Mouse (Mus musculus) heart, embryonic 13.5 days (tissue): ENCODE measurements at regions not wholly inside any gene's neighbourhood (a gene's known extent, or its start where the extent isn't known, plus 50 kb on each side); places are given as distances from the start of the nearest gene placed in this dataset.
A peak's percentile ranks its signal among the peaks of the same experiment; 100 is the strongest.
"Not testable (repeated sequence)": the region's sequence is repeated elsewhere in the genome, so short reads cannot be mapped to it uniquely, and the experiment has no call there.

ENCODE experiments used
- ATAC-seq: fragments of 200-750 bp; cut with Nextera tagmentation; 2 replicates; pipeline ENCODE4 v1.8.0; 2017; ENCODE audit warnings: moderate TSS enrichment; ENCODE audit not compliant: insufficient number of reproducible peaks, low FRiP score, low TSS enrichment; ENCODE audit errors: extremely low read depth
- H3K27ac ChIP-seq: fragments of 300-500 bp; sonication (generic); replicated peaks from 2 replicates; pipeline ENCODE4 v1.5.1; 2015; ENCODE audit warnings: moderate library complexity, mild to moderate bottlenecking, inconsistent platforms
- H3K27me3 ChIP-seq: fragments of 300-500 bp; sonication (generic); replicated peaks from 2 replicates; pipeline ENCODE4 v1.6.1; 2015; ENCODE audit warnings: mild to moderate bottlenecking, inconsistent platforms
- H3K36me3 ChIP-seq: fragments of 300-500 bp; sonication (generic); 2 replicates; pipeline ENCODE4 v1.6.1; 2015; ENCODE audit warnings: mild to moderate bottlenecking, inconsistent platforms
- H3K4me1 ChIP-seq: fragments of 300-500 bp; sonication (generic); 2 replicates; pipeline ENCODE4 v1.6.1; 2015; ENCODE audit warnings: inconsistent platforms
- H3K4me2 ChIP-seq: fragments of 300-500 bp; sonication (generic); 2 replicates; pipeline ENCODE4 v1.6.1; 2015; ENCODE audit warnings: inconsistent platforms, mild to moderate bottlenecking, moderate library complexity
- H3K4me3 ChIP-seq: fragments of 300-500 bp; sonication (generic); 2 replicates; pipeline ENCODE4 v1.5.1; 2015; ENCODE audit warnings: moderate library complexity, mild to moderate bottlenecking, inconsistent platforms
- H3K9ac ChIP-seq: fragments of 300-500 bp; sonication (generic); 2 replicates; pipeline ENCODE4 v1.6.1; 2015; ENCODE audit warnings: inconsistent platforms, mild to moderate bottlenecking, moderate library complexity
- H3K9me3 ChIP-seq: fragments of 300-500 bp; sonication (generic); 2 replicates; pipeline ENCODE4 v1.6.1; 2016; ENCODE audit warnings: inconsistent platforms
- WGBS: fragments of 180-500 bp; shearing (Covaris S2); methylation state at CpG from one replicate; pipeline ENCODE4 v1.1.7; 2015; ENCODE audit warnings: mixed read lengths; 5-methylcytosine and 5-hydroxymethylcytosine counted together

GRCm38 (mm10) chr2:53474455-53474854 lies 282.9 kb downstream of the Arl6ip6 start:
- no peaks in the 10 kb centered on the region for H3K36me3 ChIP-seq
- H3K9ac ChIP-seq: no peak overlapping the region
- no peak overlapping the region for H3K4me3 ChIP-seq
- no peaks in the 10 kb centered on the region for H3K27me3 ChIP-seq
- ATAC-seq: no peak
- H3K4me1 ChIP-seq: no peaks in the 10 kb centered on the region
- H3K27ac ChIP-seq: no peak overlapping the region
- no peaks in the 10 kb centered on the region for H3K9me3 ChIP-seq
- 70% methylated on average over 4 of the region's 4 CpGs for WGBS
- H3K4me2 ChIP-seq: no peak overlapping the region

GRCm38 (mm10) chr2:53479051-53479450 lies 287.5 kb downstream of the Arl6ip6 start:
- H3K9me3 ChIP-seq, H3K27ac ChIP-seq, H3K4me3 ChIP-seq, H3K36me3 ChIP-seq, H3K4me1 ChIP-seq, H3K4me2 ChIP-seq, ATAC-seq, H3K9ac ChIP-seq, H3K27me3 ChIP-seq: not testable (repeated sequence)
- WGBS: 58% methylated on average over 4 of the region's 4 CpGs

GRCm38 (mm10) chr2:53488301-53488700 lies 296.8 kb downstream of the Arl6ip6 start:
- Histone ChIP-seq H3K9me3 (no peaks in the 10 kb centered on the region), H3K27me3 (no peaks in the 10 kb centered on the region), H3K4me1 (no peaks in the 10 kb centered on the region), H3K27ac (no peak overlapping the region), H3K4me2 (no peak overlapping the region), H3K9ac (no peak overlapping the region), H3K36me3 (no peaks in the 10 kb centered on the region), H3K4me3 (no peak overlapping the region)
- no peak for ATAC-seq
- WGBS: 77% methylated on average over 1 of the region's 1 CpGs

GRCm38 (mm10) chr2:53490805-53491585 lies 299.5 kb downstream of the Arl6ip6 start:
- 77% methylated on average over 4 of the region's 4 CpGs for WGBS

GRCm38 (mm10) chr2:53492788-53493187 lies 301.3 kb downstream of the Arl6ip6 start:
- H3K9me3 ChIP-seq: no peaks in the 10 kb centered on the region
- 69% methylated on average over 2 of the region's 2 CpGs for WGBS

More at GRCm38 (mm10) chr2:53490805-53491585, 299.5 kb downstream of the Arl6ip6 start:
- Histone ChIP-seq H3K4me3 (no peak overlapping the region), H3K9ac (no peak overlapping the region), H3K4me2 (no peak overlapping the region), H3K9me3 (no peaks in the 10 kb centered on the region), H3K27ac (no peak overlapping the region), H3K4me1 (no peaks in the 10 kb centered on the region), H3K36me3 (no peaks in the 10 kb centered on the region), H3K27me3 (no peaks in the 10 kb centered on the region)
- ATAC-seq: no peak

GRCm38 (mm10) chr2:53501657-53502274 lies 310.2 kb downstream of the Arl6ip6 start:
- H3K36me3 ChIP-seq: no peaks in the 10 kb centered on the region
- ATAC-seq: no peak
- WGBS: 44% methylated on average over 14 of the region's 14 CpGs
- no peaks in the 10 kb centered on the region for H3K4me1 ChIP-seq
- peak overlapping the region; percentile 18; the same call in 1 of the 2 replicates for H3K4me2 ChIP-seq
- no peak overlapping the region for H3K9ac ChIP-seq
- no peak overlapping the region for H3K27ac ChIP-seq
- no peaks in the 10 kb centered on the region for H3K9me3 ChIP-seq
- H3K4me3 ChIP-seq: no peak overlapping the region
- H3K27me3 ChIP-seq: no peaks in the 10 kb centered on the region

More at GRCm38 (mm10) chr2:53492788-53493187, 301.3 kb downstream of the Arl6ip6 start:
- no peak overlapping the region for H3K4me3 ChIP-seq
- no peak for ATAC-seq
- H3K27ac ChIP-seq: no peak overlapping the region
- H3K4me1 ChIP-seq: no peaks in the 10 kb centered on the region
- H3K9ac ChIP-seq: no peak overlapping the region
- no peak overlapping the region for H3K4me2 ChIP-seq
- no peaks in the 10 kb centered on the region for H3K36me3 ChIP-seq
- H3K27me3 ChIP-seq: no peaks in the 10 kb centered on the region

- no peaks in the 10 kb centered on the region for H3K9me3 ChIP-seq
- WGBS: 57% methylated on average over 4 of the region's 4 CpGs
- no peak overlapping the region for H3K4me3 ChIP-seq
- H3K4me1 ChIP-seq: no peaks in the 10 kb centered on the region
- H3K4me2 ChIP-seq: no peak overlapping the region
- H3K36me3 ChIP-seq: no peaks in the 10 kb centered on the region
- no peak for ATAC-seq
- H3K27ac ChIP-seq: no peak overlapping the region
- no peaks in the 10 kb centered on the region for H3K27me3 ChIP-seq
- H3K9ac ChIP-seq: no peak overlapping the region
These were observed 310.7 kb downstream of the Arl6ip6 start for GRCm38 (mm10) chr2:53502275-53502667.

GRCm38 (mm10) chr2:53542097-53542496 lies 350.6 kb downstream of the Arl6ip6 start:
- no peak for ATAC-seq
- WGBS: 76% methylated on average over 2 of the region's 2 CpGs
- no peak overlapping the region for H3K9ac ChIP-seq
- H3K4me2 ChIP-seq: no peak overlapping the region
- H3K27ac ChIP-seq: no peak overlapping the region
- no peaks in the 10 kb centered on the region for H3K4me1 ChIP-seq
- H3K9me3 ChIP-seq: no peaks in the 10 kb centered on the region
- H3K36me3 ChIP-seq: no peaks in the 10 kb centered on the region
- H3K27me3 ChIP-seq: no peaks in the 10 kb centered on the region
- no peak overlapping the region for H3K4me3 ChIP-seq

GRCm38 (mm10) chr2:53574007-53574406 lies 382.5 kb downstream of the Arl6ip6 start:
- Histone ChIP-seq H3K27me3 (no peaks in the 10 kb centered on the region), H3K4me3 (no peak overlapping the region), H3K4me2 (no peak overlapping the region), H3K27ac (no peak overlapping the region), H3K9me3 (no peaks in the 10 kb centered on the region), H3K36me3 (no peaks in the 10 kb centered on the region), H3K4me1 (no peaks in the 10 kb centered on the region), H3K9ac (no peak overlapping the region)
- WGBS: 56% methylated on average over 1 of the region's 1 CpGs
- ATAC-seq: no peak

GRCm38 (mm10) chr2:53605829-53606228 lies 414.3 kb downstream of the Arl6ip6 start:
- Histone ChIP-seq H3K4me1 (no peaks in the 10 kb centered on the region), H3K9me3 (no peaks in the 10 kb centered on the region), H3K36me3 (no peaks in the 10 kb centered on the region), H3K9ac (no peak overlapping the region), H3K27me3 (no peaks in the 10 kb centered on the region), H3K4me3 (no peak overlapping the region), H3K4me2 (no peak overlapping the region), H3K27ac (no peak overlapping the region)
- ATAC-seq: no peak
- 76% methylated on average over 2 of the region's 2 CpGs for WGBS

GRCm38 (mm10) chr2:53619681-53620080 lies 428.2 kb downstream of the Arl6ip6 start:
- H3K9ac ChIP-seq: no peak overlapping the region
- H3K36me3 ChIP-seq: no peaks in the 10 kb centered on the region
- H3K4me2 ChIP-seq: no peak overlapping the region
- no peaks in the 10 kb centered on the region for H3K4me1 ChIP-seq
- 65% methylated on average over 3 of the region's 3 CpGs for WGBS
- H3K27ac ChIP-seq: no peak overlapping the region
- H3K4me3 ChIP-seq: no peak overlapping the region
- H3K9me3 ChIP-seq: no peaks in the 10 kb centered on the region; the same call in 1 of the 2 replicates
- ATAC-seq: no peak
- H3K27me3 ChIP-seq: no peaks in the 10 kb centered on the region
